1 mouse cellular context compared by ENCODE assay signal in genomic region chr4:46497286-46497892, GRCm38 (mm10).
TF ChIP-seq lines count a peak whose summit lies in the region.

No protein-coding gene starts in this region.

TF ChIP-seq in CH12.LX, 34 proteins besides CTCF, POLR2A, EP300 and RAD21 (continued from another document):
- TF ChIP-seq MXI1 (IDR thresholded peaks at IDR 0.05; ENCODE audit: low read depth, low read length) = no peak
